Mouse (Mus musculus): ENCODE data around the gene Galnt10. TPM values are rescaled to one million over a fixed set of nuclear protein-coding genes. Genes with fewer than 3 reads are reported as not detected.

Galnt10 gene
- polyA plus RNA-seq, 1 experiment: 11.2 TPM

DNA sequence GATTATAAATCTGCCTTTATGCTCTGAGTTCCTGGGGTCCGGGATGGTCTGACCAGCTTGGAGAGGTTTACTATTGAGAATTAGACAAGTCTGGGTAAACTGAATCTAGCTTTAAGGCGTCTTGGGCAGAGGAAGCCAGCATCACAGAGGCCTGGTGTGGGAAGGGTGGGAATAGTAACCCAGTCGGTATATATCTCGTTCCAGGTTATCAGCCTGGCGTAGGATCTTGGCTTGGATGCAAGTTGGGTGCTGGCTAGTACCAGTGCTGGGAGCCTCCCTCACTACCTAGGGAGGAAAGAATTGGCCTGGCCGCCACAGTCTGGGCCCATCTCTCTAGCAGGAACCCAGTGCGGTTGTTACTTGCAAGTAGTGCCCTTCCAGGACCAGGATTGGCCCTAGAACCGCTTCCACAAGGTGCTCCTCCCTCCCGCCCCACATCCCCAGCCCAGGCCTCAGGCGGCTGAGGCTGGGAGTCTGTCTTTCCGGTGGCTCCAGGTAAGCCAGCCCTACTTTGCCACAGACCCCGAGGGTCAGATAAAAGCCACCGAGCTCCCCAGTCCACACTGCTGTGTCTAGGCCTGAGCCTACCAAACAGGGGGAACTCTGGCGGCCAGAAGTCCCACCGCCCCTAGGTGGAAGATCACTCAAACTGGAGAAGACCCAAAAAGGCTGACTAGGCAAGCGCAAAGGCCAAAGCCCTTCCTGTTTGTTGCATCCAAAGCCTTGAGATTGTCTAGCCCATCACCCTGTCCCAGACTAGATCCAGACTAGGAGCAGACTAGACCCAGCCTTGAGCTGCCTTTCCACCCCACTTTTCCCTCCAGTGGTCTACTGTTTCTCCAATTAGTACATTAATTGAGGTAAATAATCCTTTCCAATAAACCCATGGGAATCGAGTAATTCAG, 184.9 kb downstream of the Galnt10 start:
- H3K4me3 ChIP-seq (replicated peaks; ENCODE audit: insufficient read depth, low read depth, low read length): no peak overlapping the region
- H3K4me1 ChIP-seq (ENCODE audit: control insufficient read depth, insufficient read depth, low read length): no peaks in the 10 kb centered on the region; the same call in 1 of the 2 replicates
- 39% methylated on average over 17 of the region's 17 CpGs for WGBS
- no peak for DNase-seq
- peaks cover 10% of the 10 kb centered on the region; the same call in 1 of the 2 replicates for H3K27me3 ChIP-seq (ENCODE audit: control insufficient read depth, insufficient read depth, low read length)
- H3K27ac ChIP-seq (ENCODE audit: insufficient read depth, low read length): no peak overlapping the region
- TF ChIP-seq POLR2A (IDR thresholded peaks at IDR 0.05; ENCODE audit: borderline replicate concordance, insufficient read depth, low read length) (no peak), CTCF (IDR thresholded peaks at IDR 0.05; ENCODE audit: borderline replicate concordance, insufficient read depth, low read depth, low read length) (no peak)

DNA sequence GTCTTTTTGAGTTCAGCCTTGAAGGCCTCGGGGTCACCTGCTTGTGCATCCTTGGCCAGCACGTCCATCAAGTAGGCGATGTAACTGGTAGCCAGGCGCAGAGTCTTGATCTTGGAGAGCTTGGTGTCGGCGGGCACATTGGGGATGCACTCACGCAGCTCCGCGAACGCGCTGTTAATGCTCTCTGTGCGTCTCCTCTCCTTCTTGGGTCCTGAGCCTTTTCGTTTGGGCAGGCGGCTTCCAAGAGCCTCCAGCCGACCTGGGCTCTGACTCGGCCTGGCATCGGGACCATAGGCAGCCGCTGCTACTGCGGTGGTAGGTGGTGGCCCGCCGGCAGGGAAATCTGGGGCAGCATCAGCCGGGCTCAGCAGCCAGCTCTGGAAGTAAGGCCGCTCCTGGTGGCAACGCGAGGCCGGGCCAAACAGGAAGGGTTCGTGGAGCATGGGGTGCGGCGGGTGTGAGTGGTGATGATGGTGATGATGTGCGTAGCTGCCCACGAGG, 186.1 kb downstream of the Galnt10 start:
- no peak overlapping the region for H3K27ac ChIP-seq (ENCODE audit: insufficient read depth, low read length)
- WGBS: 6% methylated on average over 31 of the region's 31 CpGs
- no peak for DNase-seq
- H3K4me3 ChIP-seq (replicated peaks; ENCODE audit: insufficient read depth, low read depth, low read length): no peak overlapping the region
- H3K27me3 ChIP-seq (ENCODE audit: control insufficient read depth, insufficient read depth, low read length): peaks cover 10% of the 10 kb centered on the region; the same call in 1 of the 2 replicates
- TF ChIP-seq POLR2A (IDR thresholded peaks at IDR 0.05; ENCODE audit: borderline replicate concordance, insufficient read depth, low read length) (no peak), CTCF (IDR thresholded peaks at IDR 0.05; ENCODE audit: borderline replicate concordance, insufficient read depth, low read depth, low read length) (no peak)
- H3K4me1 ChIP-seq (ENCODE audit: control insufficient read depth, insufficient read depth, low read length): no peaks in the 10 kb centered on the region; the same call in 1 of the 2 replicates

DNA sequence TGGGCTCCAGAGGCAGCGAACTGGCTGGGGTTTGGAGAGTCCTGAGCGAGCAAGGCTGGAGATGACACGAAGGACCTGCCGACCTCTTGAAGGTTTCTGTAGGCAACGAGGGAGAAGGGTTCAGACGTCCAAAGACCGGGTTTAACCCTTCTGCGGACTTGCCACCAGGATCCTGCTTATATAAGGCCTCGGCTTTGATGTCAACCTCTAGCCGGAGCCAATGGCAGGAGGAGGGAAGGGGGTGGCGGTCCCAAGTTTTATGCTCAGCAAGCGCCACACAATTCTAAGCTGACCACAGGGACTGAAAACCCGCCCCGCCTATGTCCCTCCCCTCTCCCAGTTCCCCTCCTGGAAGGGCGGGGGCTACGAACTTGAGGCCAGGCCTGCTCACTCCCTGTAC, 186.6 kb downstream of the Galnt10 start:
- 14% methylated on average over 16 of the region's 16 CpGs for WGBS
- H3K4me3 ChIP-seq (replicated peaks; ENCODE audit: insufficient read depth, low read depth, low read length): no peak overlapping the region
- H3K4me1 ChIP-seq (ENCODE audit: control insufficient read depth, insufficient read depth, low read length): no peaks in the 10 kb centered on the region; the same call in 1 of the 2 replicates
- DNase-seq: no peak
- TF ChIP-seq POLR2A (IDR thresholded peaks at IDR 0.05; ENCODE audit: borderline replicate concordance, insufficient read depth, low read length) (no peak), CTCF (IDR thresholded peaks at IDR 0.05; ENCODE audit: borderline replicate concordance, insufficient read depth, low read depth, low read length) (no peak)
- peaks cover 10% of the 10 kb centered on the region; the same call in 1 of the 2 replicates for H3K27me3 ChIP-seq (ENCODE audit: control insufficient read depth, insufficient read depth, low read length)
- no peak overlapping the region for H3K27ac ChIP-seq (ENCODE audit: insufficient read depth, low read length)

DNA sequence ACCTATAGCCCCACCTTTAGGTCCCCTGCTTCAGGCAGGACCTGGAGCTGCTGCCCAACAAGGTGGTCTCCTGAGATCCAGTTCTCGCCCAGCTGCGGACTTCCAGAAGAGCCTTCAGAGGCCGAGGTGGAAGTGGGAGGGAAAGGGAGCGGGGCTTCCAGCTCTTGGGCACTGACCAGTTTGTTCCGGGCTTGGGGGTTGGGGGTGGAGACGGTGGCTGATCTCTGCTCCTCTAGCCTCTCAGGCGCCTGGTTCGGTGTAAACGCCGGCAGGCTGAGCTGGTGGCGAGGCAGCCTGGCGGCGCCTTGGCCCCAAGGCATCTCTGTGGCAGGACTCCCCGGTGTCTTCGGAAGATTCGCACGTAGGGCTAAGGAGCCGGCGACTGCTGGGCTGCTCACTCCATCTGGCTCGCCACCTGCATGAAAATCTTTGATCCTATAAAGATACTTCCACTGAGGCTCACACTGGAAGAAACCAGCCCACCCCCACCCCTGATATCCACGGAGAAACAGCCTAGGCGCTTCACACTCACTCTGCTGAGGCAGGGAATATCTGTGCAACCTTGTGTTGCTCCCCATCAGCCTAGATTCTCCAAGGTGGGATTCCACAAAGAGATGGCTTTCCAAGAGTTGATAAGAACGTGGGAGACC, 187.4 kb downstream of the Galnt10 start, which contains the start of gene Hand1:
TSS of gene Hand1 (minus strand) at position 267 of the 650 bp plus-strand sequence.
- 8% methylated on average over 23 of the region's 23 CpGs for WGBS
- no peak within 1 kb of the TSS for H3K27ac ChIP-seq (ENCODE audit: insufficient read depth, low read length)
- peaks cover 9% of the 10 kb centered on the region; the same call in 1 of the 2 replicates for H3K27me3 ChIP-seq (ENCODE audit: control insufficient read depth, insufficient read depth, low read length)
- no peaks in the 10 kb centered on the region; the same call in 1 of the 2 replicates for H3K4me1 ChIP-seq (ENCODE audit: control insufficient read depth, insufficient read depth, low read length)
- no peak for TF ChIP-seq POLR2A (IDR thresholded peaks at IDR 0.05; ENCODE audit: borderline replicate concordance, insufficient read depth, low read length)
- TF ChIP-seq CTCF (IDR thresholded peaks at IDR 0.05; ENCODE audit: borderline replicate concordance, insufficient read depth, low read depth, low read length): no peak
- H3K4me3 ChIP-seq (replicated peaks; ENCODE audit: insufficient read depth, low read depth, low read length): no peak within 1 kb of the TSS
- DNase-seq: no peak

DNA sequence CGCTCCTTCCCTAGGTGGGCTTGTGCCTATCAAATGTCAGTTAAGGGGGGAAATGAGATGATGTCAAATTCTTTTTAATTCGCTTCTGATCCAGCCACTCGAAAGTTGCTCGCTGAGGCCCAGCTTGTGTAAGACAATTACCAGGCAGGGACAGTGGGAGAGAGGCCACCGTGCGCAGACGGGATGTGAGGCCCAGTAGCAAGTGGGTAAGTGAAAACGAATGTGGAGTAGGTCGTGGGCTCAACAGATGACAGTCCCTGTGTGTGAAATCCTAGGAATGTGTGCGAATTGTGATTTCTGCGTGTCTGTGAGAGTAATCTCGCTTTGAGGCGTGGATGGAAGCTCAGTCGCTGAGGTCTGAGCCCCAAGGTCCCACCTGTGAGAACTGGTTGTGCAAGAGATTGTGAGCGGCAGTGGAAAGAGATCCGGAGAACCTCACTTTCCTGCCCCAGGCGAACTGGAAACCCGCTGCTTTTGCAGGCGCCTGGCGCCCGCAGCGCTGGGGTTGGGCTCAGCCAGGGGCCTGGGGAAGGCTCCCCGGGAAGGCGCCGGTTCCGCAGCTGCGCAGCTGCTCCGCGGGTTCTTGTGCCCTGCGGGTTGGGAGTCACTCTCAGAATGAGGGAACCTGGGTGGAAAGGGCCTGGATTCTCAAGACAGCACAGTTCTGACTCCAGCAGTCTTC, 188.2 kb downstream of the Galnt10 start:
- H3K4me3 ChIP-seq (replicated peaks; ENCODE audit: insufficient read depth, low read depth, low read length): no peak overlapping the region
- H3K27ac ChIP-seq (ENCODE audit: insufficient read depth, low read length): no peak overlapping the region
- no peak for TF ChIP-seq CTCF (IDR thresholded peaks at IDR 0.05; ENCODE audit: borderline replicate concordance, insufficient read depth, low read depth, low read length)
- no peak for TF ChIP-seq POLR2A (IDR thresholded peaks at IDR 0.05; ENCODE audit: borderline replicate concordance, insufficient read depth, low read length)
- 5% methylated on average over 30 of the region's 30 CpGs for WGBS
- peaks cover 6% of the 10 kb centered on the region; the same call in 1 of the 2 replicates for H3K27me3 ChIP-seq (ENCODE audit: control insufficient read depth, insufficient read depth, low read length)
- no peaks in the 10 kb centered on the region for H3K4me1 ChIP-seq (ENCODE audit: control insufficient read depth, insufficient read depth, low read length)
- no peak for DNase-seq

DNA sequence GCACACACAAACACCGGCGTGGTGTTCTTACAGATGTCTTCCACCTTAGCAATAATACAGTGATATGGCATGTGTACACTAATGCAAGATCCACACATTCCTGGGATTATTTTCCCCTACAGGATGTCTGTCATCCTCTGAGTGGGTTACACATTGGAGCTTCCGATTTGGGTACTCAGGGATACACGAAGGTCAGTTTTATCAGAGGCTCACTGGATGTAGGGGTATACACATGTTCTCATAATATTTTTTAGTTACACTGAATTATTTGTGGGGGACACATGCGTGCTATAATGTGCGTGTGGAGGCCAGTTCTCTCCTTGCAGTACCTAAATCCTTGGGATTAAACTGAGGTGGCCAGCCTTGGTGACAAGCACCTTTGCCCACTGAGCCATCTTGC, 188.8 kb downstream of the Galnt10 start:
- WGBS: 12% methylated on average over 6 of the region's 6 CpGs
- no peak overlapping the region for H3K4me3 ChIP-seq (replicated peaks; ENCODE audit: insufficient read depth, low read depth, low read length)

DNA sequence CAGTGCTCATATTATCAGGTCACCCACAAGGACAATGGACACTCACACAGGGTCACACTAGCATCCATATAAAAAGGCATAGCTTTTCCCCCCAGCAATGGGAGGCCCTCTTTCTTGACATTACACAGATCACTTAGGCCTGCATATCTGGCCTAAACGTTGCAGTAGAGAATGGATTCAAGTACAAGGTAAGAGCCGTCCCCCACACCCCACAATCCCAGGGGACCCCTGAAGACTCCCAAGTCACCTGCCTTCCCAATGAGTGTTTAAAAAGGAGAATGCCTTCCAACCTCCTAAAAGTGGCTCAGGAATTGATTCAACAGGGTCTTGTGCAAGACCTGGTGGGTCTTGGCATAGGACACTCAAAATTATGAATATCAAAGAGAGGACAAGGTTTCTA, 190.1 kb downstream of the Galnt10 start:
- Histone ChIP-seq H3K27ac (ENCODE audit: insufficient read depth, low read length) (no peak overlapping the region), H3K4me3 (replicated peaks; ENCODE audit: insufficient read depth, low read depth, low read length) (no peak overlapping the region), H3K27me3 (ENCODE audit: control insufficient read depth, insufficient read depth, low read length) (peaks cover under 1% of the 10 kb centered on the region; the same call in 1 of the 2 replicates), H3K4me1 (ENCODE audit: control insufficient read depth, insufficient read depth, low read length) (no peaks in the 10 kb centered on the region)
- no peak for TF ChIP-seq POLR2A (IDR thresholded peaks at IDR 0.05; ENCODE audit: borderline replicate concordance, insufficient read depth, low read length)
- no peak for TF ChIP-seq CTCF (IDR thresholded peaks at IDR 0.05; ENCODE audit: borderline replicate concordance, insufficient read depth, low read depth, low read length)
- 19% methylated on average over 2 of the region's 2 CpGs for WGBS
- DNase-seq: no peak

More for the DNA sequence above, 188.8 kb downstream of the Galnt10 start:
- no peak overlapping the region for H3K27ac ChIP-seq (ENCODE audit: insufficient read depth, low read length)
- TF ChIP-seq CTCF (IDR thresholded peaks at IDR 0.05; ENCODE audit: borderline replicate concordance, insufficient read depth, low read depth, low read length): no peak
- no peaks in the 10 kb centered on the region for H3K4me1 ChIP-seq (ENCODE audit: control insufficient read depth, insufficient read depth, low read length)
- peaks cover 5% of the 10 kb centered on the region; the same call in 1 of the 2 replicates for H3K27me3 ChIP-seq (ENCODE audit: control insufficient read depth, insufficient read depth, low read length)
- no peak for DNase-seq

Measured in cerebellum, adult 2 months (tissue).